Mouse (Mus musculus) kidney, adult 11 months (tissue): Measurements from ENCODE around the gene Prickle4.

ENCODE experiments used
- DNase-seq: peaks from one replicate; pipeline ENCODE4 v3.0.0; 2022

The Prickle4 gene

DNA sequence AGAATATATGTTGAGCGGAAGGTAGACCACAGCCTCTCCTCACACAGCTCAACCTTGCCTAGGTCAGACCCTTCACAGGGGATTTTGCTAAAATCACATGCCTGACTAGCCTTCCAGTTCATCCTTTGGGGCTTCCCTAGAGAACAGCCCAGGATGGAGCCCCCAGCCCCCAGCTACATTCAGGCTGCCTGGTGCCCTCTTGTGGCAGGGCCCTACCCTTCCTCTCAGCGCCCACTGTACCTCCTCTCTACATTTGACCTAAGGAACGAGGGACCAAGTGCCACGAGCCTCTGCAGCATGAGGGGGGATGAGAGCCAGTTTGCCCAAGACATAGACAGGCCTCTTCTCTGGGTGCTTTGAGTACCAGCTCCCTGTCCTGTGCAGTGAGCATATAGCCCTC lies 10.2 kb upstream of the Prickle4 start:
- no peak for DNase-seq

DNA sequence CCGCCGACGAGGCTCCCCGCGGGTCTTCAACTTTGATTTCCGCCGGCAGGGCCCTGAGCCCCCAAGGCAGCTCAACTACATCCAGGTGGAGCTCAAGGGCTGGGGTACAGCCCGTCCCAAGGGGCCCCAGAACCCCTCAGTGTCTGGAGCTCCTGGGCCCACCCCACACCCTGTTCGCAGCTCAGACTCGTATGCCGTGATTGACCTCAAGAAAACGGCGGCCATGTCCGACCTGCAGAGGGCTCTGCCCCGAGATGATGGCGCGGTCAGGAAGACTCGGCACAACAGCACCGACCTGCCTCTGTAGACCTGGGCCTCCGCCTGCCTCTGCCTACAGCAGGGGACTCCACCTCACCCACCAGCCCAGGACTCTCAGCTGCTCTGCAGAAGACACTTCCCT lies 9.0 kb upstream of the Prickle4 start:
- DNase-seq, result no peak

GRCm38 (mm10) chr17:47702548-47703345 lies 8.2 kb upstream of the Prickle4 start:
- DNase-seq, result no peak

- no peak for DNase-seq
These were observed 7.3 kb upstream of the Prickle4 start for GRCm38 (mm10) chr17:47701793-47702192.

GRCm38 (mm10) chr17:47699055-47699454 lies 4.5 kb upstream of the Prickle4 start:
- DNase-seq, result peak; percentile 37

- peak; percentile 88 for DNase-seq
These were observed 3.6 kb upstream of the Prickle4 start for GRCm38 (mm10) chr17:47698156-47698555.

- DNase-seq, result no peak
These were observed 788 bp upstream of the Prickle4 start for GRCm38 (mm10) chr17:47695337-47695710.

DNA sequence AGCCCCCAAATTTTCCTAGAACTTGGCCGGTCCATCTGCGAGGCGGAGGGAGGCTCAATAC lies 264 bp downstream of the Prickle4 start, which contains the start of gene Gm21981:
Gene Gm21981 (minus strand): TSS at position 14 of the 61 bp plus-strand sequence.
- no peak for DNase-seq

GRCm38 (mm10) chr17:47693671-47694441 lies 680 bp downstream of the Prickle4 start:
- peak; percentile 44 for DNase-seq

GRCm38 (mm10) chr17:47691650-47692049 lies 2.9 kb downstream of the Prickle4 start:
- DNase-seq, result no peak

DNA sequence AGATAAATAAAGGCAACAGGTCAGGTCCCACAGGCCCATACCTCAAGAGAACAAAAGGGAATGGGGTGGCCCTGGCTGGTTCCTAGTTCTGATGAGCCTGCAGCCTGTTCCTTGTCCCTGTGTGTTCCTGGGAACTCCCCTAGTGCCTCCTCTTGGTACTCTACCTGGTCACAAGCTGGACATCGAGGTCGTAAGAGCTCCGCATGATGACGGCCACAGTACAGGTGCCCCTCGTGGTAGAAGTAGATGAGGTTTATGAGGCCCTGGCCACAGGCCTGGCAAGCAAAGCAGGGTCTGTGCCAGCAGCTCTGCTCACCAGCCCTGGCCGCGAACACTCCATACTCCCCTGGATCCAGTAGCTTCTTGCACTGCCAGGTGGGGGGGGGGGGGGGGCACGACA lies 4.6 kb downstream of the Prickle4 start:
- no peak for DNase-seq

DNA sequence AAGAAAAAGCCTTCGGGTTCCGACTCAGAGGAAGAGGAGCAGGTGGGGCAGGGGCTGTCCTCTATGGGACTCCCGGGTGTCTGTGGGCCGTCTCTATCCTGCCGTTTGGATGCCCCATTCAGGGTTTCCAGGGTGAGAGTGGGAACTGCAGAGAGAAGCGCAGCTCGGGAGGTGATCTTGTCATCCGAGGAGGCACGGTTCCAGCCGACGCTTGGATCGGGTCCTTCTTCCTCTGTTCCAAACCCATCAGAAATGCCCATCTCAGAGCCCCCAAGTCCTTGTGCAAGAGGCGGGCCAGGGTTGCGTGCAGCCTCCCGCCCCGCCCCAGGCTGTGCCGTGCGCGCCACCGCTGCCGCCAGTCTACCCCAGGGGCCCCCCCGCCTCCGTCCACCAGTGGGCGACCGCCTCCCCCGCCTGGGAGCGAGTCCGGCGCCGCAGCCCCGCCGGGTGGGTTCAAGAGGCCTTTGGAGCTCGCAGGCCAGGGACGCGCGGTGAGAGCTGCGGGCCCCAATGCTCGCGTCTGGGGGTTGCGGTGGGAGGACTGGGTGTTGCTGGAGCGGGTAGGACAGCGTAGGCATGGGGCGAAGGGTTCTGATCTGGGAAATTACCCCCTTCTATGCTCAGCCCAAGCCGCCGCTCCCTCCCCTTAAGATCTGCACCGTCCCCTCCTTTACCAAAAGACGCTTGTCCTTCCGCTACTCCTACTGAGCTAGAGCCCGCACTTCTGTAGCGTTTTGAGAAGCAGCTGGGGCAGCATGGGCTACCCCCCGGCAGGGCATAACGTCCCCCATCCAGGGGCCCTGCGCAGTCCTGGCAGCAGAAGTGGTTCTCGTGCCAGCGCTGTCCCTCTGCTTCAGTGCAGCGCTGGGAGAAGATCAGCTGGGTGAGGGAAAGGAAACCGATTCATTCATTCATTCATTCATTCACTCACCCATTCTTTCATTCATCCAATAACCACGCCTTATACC lies 5.6 kb downstream of the Prickle4 start, which contains the start of gene Frs3:
Gene Frs3 (plus strand): TSS at position 423 of the 968 bp plus-strand sequence.
- peak; percentile 46 for DNase-seq

GRCm38 (mm10) chr17:47688344-47688607 lies 6.3 kb downstream of the Prickle4 start, which contains the start of gene Tomm6:
Gene Tomm6, minus strand, starts transcription at chr17:47688386.
- DNase-seq, result no peak

DNA sequence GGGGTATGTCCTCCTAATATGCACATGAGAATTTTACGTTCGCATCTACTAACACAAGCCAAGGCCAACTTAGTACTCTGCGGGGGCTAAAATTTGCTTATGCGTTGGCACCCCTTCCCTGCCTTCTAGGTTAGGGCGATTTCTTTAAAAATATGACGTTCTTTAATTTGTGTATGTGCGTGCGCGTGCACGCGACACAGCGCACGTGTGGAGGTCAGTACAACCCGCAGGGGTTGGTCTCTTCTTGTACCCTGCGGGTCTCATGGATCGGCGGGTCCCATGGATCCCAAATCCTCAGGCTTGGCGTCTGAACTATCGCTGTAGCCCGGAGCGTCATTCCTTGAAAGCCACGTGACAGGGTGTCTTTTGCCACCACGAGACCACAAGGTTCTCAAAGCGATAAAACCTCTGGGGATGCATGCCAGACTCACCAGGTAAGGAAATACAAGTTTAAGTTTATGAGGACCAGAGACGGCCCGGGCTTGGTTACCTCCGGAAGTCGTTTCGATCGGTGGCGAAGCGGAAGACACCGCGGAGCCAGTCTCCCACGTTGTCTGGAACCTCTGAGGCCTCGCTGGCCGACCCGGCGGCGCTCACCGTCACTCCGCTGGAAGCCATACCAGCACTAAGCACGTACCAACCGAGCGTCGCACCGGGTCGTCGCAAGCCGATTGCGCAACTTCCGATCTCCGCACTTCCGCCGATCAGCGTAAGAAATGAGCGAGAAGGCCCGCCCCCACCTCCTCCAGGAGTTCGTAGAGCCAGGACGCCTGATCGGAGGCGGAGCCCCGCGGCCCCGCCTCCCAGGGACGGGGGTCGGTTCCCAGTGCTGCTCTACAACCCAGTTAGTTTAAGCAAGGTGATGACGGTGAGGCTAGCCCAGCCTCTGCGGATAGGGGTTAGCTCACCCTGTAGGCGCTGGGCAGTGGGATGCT lies 6.9 kb downstream of the Prickle4 start:
- peak; percentile 95 for DNase-seq

DNA sequence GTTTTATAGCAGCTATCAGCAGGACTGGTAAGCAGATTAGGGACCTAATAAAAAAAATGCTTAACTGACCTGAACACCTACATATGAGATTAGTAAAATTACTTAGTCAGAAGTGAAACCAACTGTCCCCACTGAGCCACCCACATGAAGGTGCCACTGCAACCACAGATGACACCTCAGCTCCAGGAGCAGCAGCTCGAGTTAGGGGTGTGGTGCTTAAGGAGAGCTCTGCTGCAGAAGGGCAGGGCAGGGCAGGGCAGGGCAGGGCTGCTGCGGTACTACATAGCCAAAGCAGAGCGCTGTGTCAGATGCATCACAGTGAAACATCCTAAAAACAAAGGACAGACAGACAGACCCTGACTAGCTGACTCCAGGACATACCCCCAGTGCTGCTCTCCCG lies 11.7 kb downstream of the Prickle4 start:
- no peak for DNase-seq

DNA sequence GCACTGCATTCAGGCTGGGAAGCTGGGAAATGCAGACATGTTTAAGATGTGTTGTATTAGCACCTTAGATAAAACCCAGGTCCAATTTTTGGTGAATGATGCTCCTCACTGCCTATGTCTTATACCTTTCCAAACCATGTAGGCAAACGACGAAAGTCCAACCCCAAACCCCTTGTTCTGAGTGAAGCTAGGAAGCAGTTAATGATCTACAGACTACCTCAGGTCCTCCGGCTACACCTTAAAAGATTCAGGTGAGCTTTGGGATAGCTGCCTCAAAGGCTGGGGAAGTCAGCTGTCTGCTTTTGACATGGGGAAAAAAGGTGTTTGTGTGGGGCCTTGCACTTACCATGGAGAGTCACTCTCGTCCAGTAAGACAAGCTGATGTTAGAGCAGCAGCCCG lies 15.8 kb downstream of the Prickle4 start:
- no peak for DNase-seq

DNA sequence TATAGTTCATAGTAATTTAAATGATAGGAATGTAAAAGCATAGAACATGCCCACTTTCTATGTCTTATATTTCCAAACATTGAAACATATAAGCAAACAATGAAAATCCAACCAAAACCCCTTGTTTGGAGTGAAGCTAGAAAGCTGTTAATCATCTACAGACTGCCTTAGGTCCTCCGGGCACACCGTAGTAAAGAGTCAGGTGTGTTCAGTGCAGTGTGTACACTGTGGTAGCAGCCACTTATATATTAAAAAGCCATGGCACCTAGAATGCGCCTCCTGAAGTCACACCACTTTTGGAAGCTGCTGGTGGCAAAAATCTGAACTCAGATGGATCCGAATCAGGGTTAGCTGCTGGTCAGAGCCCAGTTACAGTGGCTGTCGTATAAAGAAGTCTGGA lies 16.3 kb downstream of the Prickle4 start:
- DNase-seq, result no peak

DNA sequence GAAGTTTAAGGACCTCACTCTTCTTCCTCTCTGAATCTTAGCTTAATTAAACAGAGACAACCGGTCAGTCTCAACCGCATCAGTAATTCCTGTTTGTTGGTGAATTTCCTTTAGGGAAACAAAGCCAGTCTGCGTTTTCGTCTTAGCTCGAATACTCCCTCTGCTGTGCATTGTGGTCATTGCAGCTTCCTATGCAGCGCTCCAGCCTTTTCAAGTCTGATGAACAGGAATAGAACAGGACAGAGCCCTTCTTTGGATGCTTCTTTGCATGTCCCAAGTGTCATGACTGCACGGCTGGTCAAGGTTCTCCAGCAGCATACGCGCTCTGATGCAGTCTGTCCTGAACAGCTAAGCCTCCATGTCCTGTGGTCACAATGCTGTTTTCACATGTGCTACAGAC lies 18.0 kb downstream of the Prickle4 start:
- DNase-seq, result peak; percentile 49

DNA sequence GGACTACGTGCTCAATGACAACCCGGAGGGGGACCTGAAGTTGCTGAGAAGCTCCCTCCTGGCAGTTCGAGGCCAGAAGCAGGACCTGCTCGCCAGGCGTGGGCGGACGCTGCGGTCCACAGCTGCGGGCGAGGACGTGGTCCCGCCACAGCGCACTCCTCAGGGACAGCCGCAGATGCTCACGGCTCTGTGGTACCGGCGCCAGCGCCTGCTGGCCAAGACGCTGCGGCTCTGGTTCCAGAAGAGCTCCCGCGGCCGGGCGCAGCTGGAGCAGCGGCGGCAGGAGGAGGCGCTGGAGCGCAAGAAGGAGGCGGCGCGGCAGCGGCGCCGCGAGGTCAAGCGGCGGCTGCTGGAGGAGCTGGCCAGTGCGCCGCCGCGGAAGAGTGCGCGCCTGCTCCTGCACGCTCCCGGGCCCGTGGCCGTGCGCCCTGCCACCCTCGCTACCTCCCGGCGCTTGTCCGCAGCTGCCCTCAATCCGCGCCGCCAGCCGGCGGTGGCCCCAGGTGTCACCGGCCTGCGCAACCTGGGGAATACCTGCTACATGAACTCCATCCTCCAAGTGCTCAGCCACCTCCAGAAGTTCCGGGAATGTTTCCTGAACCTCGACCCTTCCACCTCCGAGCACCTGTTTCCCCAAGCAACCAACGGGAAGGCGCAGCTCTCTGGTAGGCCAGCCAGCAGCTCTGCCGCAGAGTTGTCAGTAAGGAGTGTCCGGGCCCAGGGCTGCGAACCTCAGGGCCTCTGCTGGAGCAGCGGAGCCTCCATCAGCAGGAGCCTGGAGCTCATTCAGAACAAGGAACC lies 22.0 kb downstream of the Prickle4 start:
- peak; percentile 64 for DNase-seq

DNA sequence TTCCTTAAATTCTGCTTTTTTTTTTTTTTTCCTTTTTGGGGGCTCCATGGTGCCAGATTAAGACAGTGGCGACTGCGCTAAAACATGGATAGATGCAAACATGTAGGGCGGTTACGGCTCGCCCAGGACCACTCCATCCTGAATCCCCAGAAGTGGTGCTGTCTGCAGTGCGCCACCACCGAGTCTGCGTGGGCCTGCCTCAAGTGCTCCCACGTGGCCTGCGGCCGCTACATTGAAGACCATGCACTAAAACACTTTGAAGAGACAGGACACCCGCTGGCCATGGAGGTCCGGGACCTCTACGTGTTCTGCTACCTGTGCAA lies 22.6 kb downstream of the Prickle4 start:
- no peak for DNase-seq

- no peak for DNase-seq
These were observed 25.4 kb downstream of the Prickle4 start for GRCm38 (mm10) chr17:47669166-47669565.

DNA sequence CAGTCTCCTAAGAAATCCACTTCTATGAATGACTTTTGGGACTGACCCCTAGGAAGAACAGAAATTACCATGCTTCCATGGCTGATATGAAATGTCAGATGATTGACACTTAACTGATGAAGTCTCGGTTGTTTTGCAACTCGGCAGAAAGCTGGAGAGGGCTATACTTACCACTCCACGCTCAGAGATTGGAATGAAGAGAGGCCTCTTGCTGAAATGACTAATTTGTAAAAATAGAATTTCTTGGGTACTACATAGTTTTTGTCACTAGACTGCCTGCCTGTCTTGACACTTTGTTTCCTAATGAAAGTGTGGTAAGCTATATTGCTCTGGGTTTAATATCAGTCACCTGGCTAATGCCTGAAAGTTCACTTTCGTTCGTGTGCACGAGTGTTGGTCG lies 30.1 kb downstream of the Prickle4 start:
- DNase-seq, result no peak
